Mouse (Mus musculus) cerebellum, adult 11 months (tissue): ENCODE measurements around the gene B3gnt4.
"Not testable (repeated sequence)": the region's sequence is repeated elsewhere in the genome, so short reads cannot be mapped to it uniquely, and the experiment has no call there.

ENCODE experiments used
- DNase-seq: peaks from one replicate; pipeline ENCODE4 v3.0.0; 2022

B3gnt4 gene

GRCm38 (mm10) chr5:123510160-123510559 lies at the start of gene B3gnt4:
Gene B3gnt4 (plus strand): TSS chr5:123510460.
- no peak for DNase-seq

- DNase-seq, result no peak
These were observed 48.8 kb upstream of the B3gnt4 start for GRCm38 (mm10) chr5:123461420-123461819.

GRCm38 (mm10) chr5:123464638-123465037 lies 45.6 kb upstream of the B3gnt4 start:
- DNase-seq, result no peak

GRCm38 (mm10) chr5:123470784-123471400 lies 39.4 kb upstream of the B3gnt4 start:
- no peak for DNase-seq

- no peak for DNase-seq
These were observed 36.4 kb upstream of the B3gnt4 start for GRCm38 (mm10) chr5:123473817-123474216.

- DNase-seq, result no peak
These were observed 22.4 kb upstream of the B3gnt4 start for GRCm38 (mm10) chr5:123487659-123488395.

GRCm38 (mm10) chr5:123489112-123489785 lies 21.0 kb upstream of the B3gnt4 start, which contains the start of the genes Lrrc43 and Il31:
Gene Lrrc43 (plus strand): TSS chr5:123489305.
Gene Il31 (minus strand): TSS chr5:123489489.
- no peak for DNase-seq

- no peak for DNase-seq
These were observed 20.3 kb upstream of the B3gnt4 start for GRCm38 (mm10) chr5:123489935-123490334.

GRCm38 (mm10) chr5:123499717-123500116 lies 10.5 kb upstream of the B3gnt4 start:
- peak; percentile 39 for DNase-seq

- no peak for DNase-seq
These were observed 8.3 kb upstream of the B3gnt4 start for GRCm38 (mm10) chr5:123501973-123502372.

GRCm38 (mm10) chr5:123507936-123508723 lies 2.1 kb upstream of the B3gnt4 start:
- peak; percentile 63 for DNase-seq

GRCm38 (mm10) chr5:123508921-123509320 lies 1.3 kb upstream of the B3gnt4 start:
- no peak for DNase-seq

- DNase-seq, result not testable (repeated sequence)
These were observed 1.2 kb downstream of the B3gnt4 start for GRCm38 (mm10) chr5:123511426-123511825.

GRCm38 (mm10) chr5:123512102-123512501 lies 1.8 kb downstream of the B3gnt4 start:
- no peak for DNase-seq

GRCm38 (mm10) chr5:123514871-123515270 lies 4.6 kb downstream of the B3gnt4 start:
- DNase-seq, result no peak

- DNase-seq, result no peak
These were observed 10.4 kb downstream of the B3gnt4 start for GRCm38 (mm10) chr5:123520666-123521065.

GRCm38 (mm10) chr5:123521621-123522020 lies 11.4 kb downstream of the B3gnt4 start:
- no peak for DNase-seq

- DNase-seq, result no peak
These were observed 11.9 kb downstream of the B3gnt4 start for GRCm38 (mm10) chr5:123522166-123522565.

- DNase-seq, result peak; percentile 97
These were observed 13.6 kb downstream of the B3gnt4 start, which contains the start of gene Diablo for GRCm38 (mm10) chr5:123523692-123524392. Gene Diablo (minus strand): TSS chr5:123524176.

GRCm38 (mm10) chr5:123524393-123524750 lies 14.1 kb downstream of the B3gnt4 start:
- no peak for DNase-seq

GRCm38 (mm10) chr5:123525281-123525680 lies 15.0 kb downstream of the B3gnt4 start, which contains the start of gene Gm49027:
Gene Gm49027 (minus strand): TSS chr5:123525488.
- no peak for DNase-seq

- DNase-seq, result no peak
These were observed 15.7 kb downstream of the B3gnt4 start for GRCm38 (mm10) chr5:123525916-123526495.
